Mouse (Mus musculus) lung, postnatal 0 days (tissue): ENCODE measurements at regions not wholly inside any gene's neighbourhood (a gene's known extent, or its start where the extent isn't known, plus 50 kb on each side); places are given as distances from the start of the nearest gene placed in this dataset.

Experiments used
- CTCF ChIP-seq: IDR thresholded peaks from 2 replicates; pipeline ENCODE4 v1.5.1; 2016; ENCODE audit warnings: antibody characterized with exemption, mild to moderate bottlenecking
- EP300 ChIP-seq: IDR thresholded peaks from 2 replicates; pipeline ENCODE4 v1.6.1; 2016; ENCODE audit warnings: antibody characterized with exemption, mild to moderate bottlenecking, control low read depth

GRCm38 (mm10) chr10:118501571-118501970 lies 60.7 kb downstream of the Ifng start:
- TF ChIP-seq CTCF, result no peak
- TF ChIP-seq EP300, result no peak
